Mouse (Mus musculus) neutrophil, adult 65 days (primary cell): ENCODE data around the gene Iars2. TPM values are rescaled to one million over a fixed set of nuclear protein-coding genes. Genes with fewer than 3 reads are reported as not detected.

Experiments used
- total RNA-seq: library from RNA; stranded (reverse); gene quantifications from 2 replicates; pipeline ENCODE4 v1.2.4, GENCODE M21; 2023

Gene Iars2
- total RNA-seq: 10.4 and 13.6 TPM in 2 replicates

GRCm38 (mm10) chr1:185328721-185329610 is at the start of gene Iars2:
Iars2 (minus strand) TSS chr1:185329396.

DNA sequence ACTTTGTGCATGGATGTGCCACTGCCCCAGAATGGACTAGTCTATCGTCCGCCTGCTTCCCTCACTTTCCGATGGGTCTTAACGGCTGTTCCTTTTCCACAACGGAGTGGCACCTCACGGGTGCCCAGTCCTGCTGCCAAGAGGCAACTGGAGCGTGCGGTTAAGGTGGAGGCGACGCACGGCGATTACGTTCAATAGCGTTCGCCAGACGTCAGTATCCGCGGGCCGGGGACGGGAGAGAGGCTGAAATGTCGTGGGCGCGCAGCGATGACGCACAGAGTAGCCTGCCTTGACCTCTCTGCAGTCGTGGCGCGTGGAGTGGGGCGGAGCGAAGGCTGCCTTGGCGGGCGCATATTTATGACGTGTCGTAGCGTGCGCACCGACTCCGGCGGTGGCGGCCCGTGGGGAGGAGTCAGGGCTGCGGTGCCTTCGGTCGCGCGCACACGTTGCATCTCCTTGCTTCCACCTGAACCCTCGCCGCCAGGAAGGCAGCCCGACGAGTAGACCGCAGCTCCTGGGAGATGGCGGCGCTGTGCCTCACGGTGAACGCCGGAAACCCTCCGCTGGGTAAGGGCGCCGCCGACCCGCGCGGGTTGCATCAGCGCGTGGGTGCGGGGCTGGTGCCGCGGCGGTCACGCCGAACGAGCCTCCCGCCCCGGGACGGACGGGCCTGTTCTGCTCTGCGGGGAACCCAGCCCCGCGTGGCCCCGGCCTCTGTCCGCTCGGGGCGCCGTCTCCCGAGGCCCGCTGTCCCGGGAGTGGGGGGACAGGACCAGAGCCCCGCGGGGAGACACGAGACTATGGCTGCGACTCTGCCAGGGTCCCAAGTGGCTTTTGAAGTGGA is 33.7 kb upstream of the Iars2 start, which contains the start of gene Eprs:
Gene Eprs (plus strand): TSS at position 368 of the 844 bp plus-strand sequence.

DNA sequence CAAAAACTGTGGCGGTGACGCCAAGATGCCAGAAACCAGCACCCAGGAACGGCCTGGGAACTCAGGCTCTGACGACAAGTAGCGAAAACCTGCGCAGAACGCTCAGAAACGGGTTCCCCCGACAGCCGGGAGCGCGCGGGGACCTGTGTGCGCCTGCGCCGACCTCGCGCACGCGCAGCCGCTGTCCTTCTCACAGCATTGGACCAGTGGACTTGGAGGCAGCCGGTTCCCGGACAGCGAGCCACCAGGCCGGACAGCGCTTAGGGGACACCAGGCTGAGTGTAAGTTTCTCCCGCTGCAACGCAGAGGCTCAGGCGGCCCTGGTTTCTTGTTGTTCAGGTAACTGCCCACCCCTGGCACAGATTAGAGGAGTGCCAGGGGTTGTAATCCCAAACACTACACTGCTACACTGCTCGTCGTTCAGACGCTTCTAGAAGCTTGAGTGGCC is 2.8 kb upstream of the Iars2 start, which contains the start of gene Bpnt1:
Gene Bpnt1 (plus strand): TSS at position 167 of the 448 bp plus-strand sequence.

Other genes with a start within 250 kb of the Iars2 start
- 60.4 and 74.0 TPM in 2 replicates for gene Rab3gap2, start 125.3 kb downstream of the Iars2 start, total RNA-seq
- 4.5 and 4.7 TPM in 2 replicates for gene Bpnt1, start 2.8 kb upstream of the Iars2 start, total RNA-seq
- 43.4 and 55.4 TPM in 2 replicates for gene Eprs, start 33.6 kb upstream of the Iars2 start, total RNA-seq
- gene Slc30a10, start 125.5 kb upstream of the Iars2 start, total RNA-seq: 0.13 and 0.14 TPM in 2 replicates